Mouse (Mus musculus): Measurements from ENCODE around the gene Gpr62. TPM values are rescaled to one million over a fixed set of nuclear protein-coding genes. Genes with fewer than 3 reads are reported as not detected.

Gpr62 gene
- polyA plus RNA-seq, 1 experiment from 2014 or later: 0.04 TPM

GRCm38 (mm10) chr9:106462430-106462800 is 3.3 kb downstream of the Gpr62 start:
- H3K4me2 ChIP-seq (ENCODE audit: low read depth, low read length): no peak overlapping the region
- no peaks in the 10 kb centered on the region for H3K36me3 ChIP-seq (ENCODE audit: control insufficient read depth, insufficient read depth)
- H3K27me3 ChIP-seq (ENCODE audit: control insufficient read depth, insufficient read depth, low read depth, low read length): peaks cover 31% of the 10 kb centered on the region
- no peak overlapping the region for H3K4me3 ChIP-seq (ENCODE audit: low read depth, low read length)
- no peak overlapping the region for H3K9ac ChIP-seq (ENCODE audit: low read depth, low read length)
- no peak for ATAC-seq (ENCODE audit: low read depth)
- no peaks in the 10 kb centered on the region for H3K9me3 ChIP-seq (replicated peaks; ENCODE audit: control insufficient read depth, low read length)
- H3K27ac ChIP-seq (ENCODE audit: low read length): no peak overlapping the region
- H3K4me1 ChIP-seq (ENCODE audit: control insufficient read depth, low read depth, low read length): no peaks in the 10 kb centered on the region; the same call in none of the 2 replicates
- 86% methylated on average over 12 of the region's 12 CpGs for WGBS (ENCODE audit: insufficient replicate concordance)

GRCm38 (mm10) chr9:106461641-106462429 is 3.9 kb downstream of the Gpr62 start:
- Histone ChIP-seq H3K27ac (ENCODE audit: low read length) (no peak overlapping the region), H3K4me2 (ENCODE audit: low read depth, low read length) (no peak overlapping the region), H3K9me3 (replicated peaks; ENCODE audit: control insufficient read depth, low read length) (no peaks in the 10 kb centered on the region), H3K27me3 (ENCODE audit: control insufficient read depth, insufficient read depth, low read depth, low read length) (peaks cover 31% of the 10 kb centered on the region), H3K36me3 (ENCODE audit: control insufficient read depth, insufficient read depth) (no peaks in the 10 kb centered on the region), H3K4me3 (ENCODE audit: low read depth, low read length) (no peak overlapping the region), H3K9ac (ENCODE audit: low read depth, low read length) (no peak overlapping the region), H3K4me1 (ENCODE audit: control insufficient read depth, low read depth, low read length) (no peaks in the 10 kb centered on the region; the same call in none of the 2 replicates)
- ATAC-seq (ENCODE audit: low read depth): no peak
- WGBS (ENCODE audit: insufficient replicate concordance): 73% methylated on average over 16 of the region's 16 CpGs

- Histone ChIP-seq H3K9ac (ENCODE audit: low read depth, low read length) (no peak overlapping the region), H3K4me3 (ENCODE audit: low read depth, low read length) (no peak overlapping the region), H3K4me1 (ENCODE audit: control insufficient read depth, low read depth, low read length) (no peaks in the 10 kb centered on the region; the same call in none of the 2 replicates), H3K27me3 (ENCODE audit: control insufficient read depth, insufficient read depth, low read depth, low read length) (peaks cover 28% of the 10 kb centered on the region), H3K4me2 (ENCODE audit: low read depth, low read length) (no peak overlapping the region), H3K27ac (ENCODE audit: low read length) (no peak overlapping the region), H3K36me3 (ENCODE audit: control insufficient read depth, insufficient read depth) (no peaks in the 10 kb centered on the region), H3K9me3 (replicated peaks; ENCODE audit: control insufficient read depth, low read length) (no peaks in the 10 kb centered on the region)
- no peak for ATAC-seq (ENCODE audit: low read depth)
- WGBS (ENCODE audit: insufficient replicate concordance): 76% methylated on average over 9 of the region's 9 CpGs
Observed at GRCm38 (mm10) chr9:106461026-106461415, 4.7 kb downstream of the Gpr62 start.

GRCm38 (mm10) chr9:106460401-106461025 is 5.2 kb downstream of the Gpr62 start:
- no peak for ATAC-seq (ENCODE audit: low read depth)
- no peak overlapping the region for H3K4me3 ChIP-seq (ENCODE audit: low read depth, low read length)
- peaks cover 23% of the 10 kb centered on the region for H3K27me3 ChIP-seq (ENCODE audit: control insufficient read depth, insufficient read depth, low read depth, low read length)
- H3K4me2 ChIP-seq (ENCODE audit: low read depth, low read length): no peak overlapping the region
- H3K36me3 ChIP-seq (ENCODE audit: control insufficient read depth, insufficient read depth): no peaks in the 10 kb centered on the region
- no peak overlapping the region for H3K9ac ChIP-seq (ENCODE audit: low read depth, low read length)
- no peaks in the 10 kb centered on the region; the same call in none of the 2 replicates for H3K4me1 ChIP-seq (ENCODE audit: control insufficient read depth, low read depth, low read length)
- no peaks in the 10 kb centered on the region for H3K9me3 ChIP-seq (replicated peaks; ENCODE audit: control insufficient read depth, low read length)
- WGBS (ENCODE audit: insufficient replicate concordance): 73% methylated on average over 18 of the region's 18 CpGs
- H3K27ac ChIP-seq (ENCODE audit: low read length): no peak overlapping the region

GRCm38 (mm10) chr9:106459946-106460345 is 5.8 kb downstream of the Gpr62 start:
- WGBS (ENCODE audit: insufficient replicate concordance): 68% methylated on average over 15 of the region's 15 CpGs
- Histone ChIP-seq H3K4me3 (ENCODE audit: low read depth, low read length) (no peak overlapping the region), H3K27me3 (ENCODE audit: control insufficient read depth, insufficient read depth, low read depth, low read length) (peaks cover 23% of the 10 kb centered on the region), H3K9me3 (replicated peaks; ENCODE audit: control insufficient read depth, low read length) (no peaks in the 10 kb centered on the region), H3K27ac (ENCODE audit: low read length) (no peak overlapping the region), H3K36me3 (ENCODE audit: control insufficient read depth, insufficient read depth) (no peaks in the 10 kb centered on the region), H3K9ac (ENCODE audit: low read depth, low read length) (no peak overlapping the region), H3K4me1 (ENCODE audit: control insufficient read depth, low read depth, low read length) (peaks cover under 1% of the 10 kb centered on the region; the same call in 1 of the 2 replicates), H3K4me2 (ENCODE audit: low read depth, low read length) (no peak overlapping the region)
- ATAC-seq (ENCODE audit: low read depth): no peak

- no peak for ATAC-seq (ENCODE audit: low read depth)
- Histone ChIP-seq H3K9me3 (replicated peaks; ENCODE audit: control insufficient read depth, low read length) (no peaks in the 10 kb centered on the region), H3K4me1 (ENCODE audit: control insufficient read depth, low read depth, low read length) (peaks cover 14% of the 10 kb centered on the region), H3K27me3 (ENCODE audit: control insufficient read depth, insufficient read depth, low read depth, low read length) (peaks cover 25% of the 10 kb centered on the region), H3K36me3 (ENCODE audit: control insufficient read depth, insufficient read depth) (no peaks in the 10 kb centered on the region), H3K4me3 (ENCODE audit: low read depth, low read length) (no peak overlapping the region), H3K9ac (ENCODE audit: low read depth, low read length) (no peak overlapping the region), H3K4me2 (ENCODE audit: low read depth, low read length) (no peak overlapping the region), H3K27ac (ENCODE audit: low read length) (no peak overlapping the region)
- WGBS (ENCODE audit: insufficient replicate concordance): 67% methylated on average over 5 of the region's 5 CpGs
Observed at GRCm38 (mm10) chr9:106457920-106458319, 7.8 kb downstream of the Gpr62 start.

- Histone ChIP-seq H3K9ac (ENCODE audit: low read depth, low read length) (no peak overlapping the region), H3K4me2 (ENCODE audit: low read depth, low read length) (no peak overlapping the region)
- no peak for ATAC-seq (ENCODE audit: low read depth)
Observed at GRCm38 (mm10) chr9:106457163-106457559, 8.6 kb downstream of the Gpr62 start.

GRCm38 (mm10) chr9:106456325-106457162 is 9.2 kb downstream of the Gpr62 start:
- Histone ChIP-seq H3K9ac (ENCODE audit: low read depth, low read length) (no peak overlapping the region), H3K9me3 (replicated peaks; ENCODE audit: control insufficient read depth, low read length) (no peaks in the 10 kb centered on the region), H3K4me3 (ENCODE audit: low read depth, low read length) (no peak overlapping the region), H3K36me3 (ENCODE audit: control insufficient read depth, insufficient read depth) (no peaks in the 10 kb centered on the region), H3K27ac (ENCODE audit: low read length) (no peak overlapping the region), H3K4me1 (ENCODE audit: control insufficient read depth, low read depth, low read length) (peaks cover 14% of the 10 kb centered on the region), H3K4me2 (ENCODE audit: low read depth, low read length) (no peak overlapping the region), H3K27me3 (ENCODE audit: control insufficient read depth, insufficient read depth, low read depth, low read length) (peaks cover 31% of the 10 kb centered on the region)
- no peak for ATAC-seq (ENCODE audit: low read depth)
- WGBS (ENCODE audit: insufficient replicate concordance): 65% methylated on average over 15 of the region's 15 CpGs

More at GRCm38 (mm10) chr9:106457163-106457559, 8.6 kb downstream of the Gpr62 start:
- H3K4me1 ChIP-seq (ENCODE audit: control insufficient read depth, low read depth, low read length): peaks cover 14% of the 10 kb centered on the region
- H3K27me3 ChIP-seq (ENCODE audit: control insufficient read depth, insufficient read depth, low read depth, low read length): peaks cover 31% of the 10 kb centered on the region
- H3K9me3 ChIP-seq (replicated peaks; ENCODE audit: control insufficient read depth, low read length): no peaks in the 10 kb centered on the region
- 76% methylated on average over 9 of the region's 9 CpGs for WGBS (ENCODE audit: insufficient replicate concordance)
- no peak overlapping the region for H3K27ac ChIP-seq (ENCODE audit: low read length)
- no peak overlapping the region for H3K4me3 ChIP-seq (ENCODE audit: low read depth, low read length)
- H3K36me3 ChIP-seq (ENCODE audit: control insufficient read depth, insufficient read depth): no peaks in the 10 kb centered on the region
